Mouse (Mus musculus): ENCODE results near the gene Zbtb20. TPM values are rescaled to one million over a fixed set of nuclear protein-coding genes. Genes with fewer than 3 reads are reported as not detected.

The Zbtb20 gene
- polyA plus RNA-seq, 1 experiment from 2014 or later = 24.5 TPM

DNA sequence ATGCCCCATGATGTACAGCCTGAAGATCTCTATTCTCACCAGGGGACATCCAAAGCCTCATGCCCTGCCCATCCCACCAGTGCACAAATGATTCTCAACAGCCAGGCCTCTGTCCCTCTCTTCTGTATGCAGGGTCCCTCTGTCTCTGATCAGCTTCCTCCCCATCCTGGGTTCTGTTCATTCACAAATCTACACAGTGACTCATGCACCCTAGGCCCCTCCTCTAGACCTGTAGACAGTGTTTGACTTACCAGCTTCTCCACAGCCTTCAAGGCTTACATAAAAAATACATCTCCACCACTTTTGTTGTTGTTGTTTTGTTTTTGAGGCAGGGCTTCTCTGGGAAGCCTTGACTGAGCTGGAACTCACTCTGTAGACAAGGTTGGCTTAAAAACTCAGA, 789.2 kb downstream of the Zbtb20 start:
- no peaks in the 10 kb centered on the region for H3K9me3 ChIP-seq (replicated peaks)
- no peak for DNase-seq (ENCODE audit: low spot score)
- peaks cover 11% of the 10 kb centered on the region for H3K4me1 ChIP-seq
- no peak overlapping the region for H3K4me3 ChIP-seq
- no peak overlapping the region for H3K27ac ChIP-seq (replicated peaks)
- no peaks in the 10 kb centered on the region for H3K27me3 ChIP-seq (ENCODE audit: low read depth, poor library complexity, severe bottlenecking)
- no peaks in the 10 kb centered on the region for H3K36me3 ChIP-seq

GRCm38 (mm10) chr16:43668294-43668693, 792.6 kb downstream of the Zbtb20 start:
- no peak overlapping the region for H3K4me3 ChIP-seq
- no peak overlapping the region for H3K27ac ChIP-seq (replicated peaks)
- no peaks in the 10 kb centered on the region for H3K9me3 ChIP-seq (replicated peaks)
- WGBS = 93% methylated on average over 3 of the region's 3 CpGs
- no peaks in the 10 kb centered on the region for H3K36me3 ChIP-seq
- H3K27me3 ChIP-seq (ENCODE audit: low read depth, poor library complexity, severe bottlenecking) = no peaks in the 10 kb centered on the region
- no peak for DNase-seq (ENCODE audit: low spot score)
- peaks cover 11% of the 10 kb centered on the region for H3K4me1 ChIP-seq

GRCm38 (mm10) chr16:43671972-43672371, 796.3 kb downstream of the Zbtb20 start:
- peaks cover 6% of the 10 kb centered on the region for H3K4me1 ChIP-seq

GRCm38 (mm10) chr16:43672697-43673096, 797.0 kb downstream of the Zbtb20 start:
- H3K4me3 ChIP-seq = no peak overlapping the region
- no peak overlapping the region for H3K27ac ChIP-seq (replicated peaks)
- no peak for DNase-seq (ENCODE audit: low spot score)
- no peaks in the 10 kb centered on the region for H3K36me3 ChIP-seq
- no peaks in the 10 kb centered on the region for H3K4me1 ChIP-seq
- no peaks in the 10 kb centered on the region for H3K27me3 ChIP-seq (ENCODE audit: low read depth, poor library complexity, severe bottlenecking)
- H3K9me3 ChIP-seq (replicated peaks) = no peaks in the 10 kb centered on the region

More at GRCm38 (mm10) chr16:43671972-43672371, 796.3 kb downstream of the Zbtb20 start:
- Histone ChIP-seq H3K9me3 (replicated peaks) (no peaks in the 10 kb centered on the region), H3K27me3 (ENCODE audit: low read depth, poor library complexity, severe bottlenecking) (no peaks in the 10 kb centered on the region), H3K27ac (replicated peaks) (no peak overlapping the region), H3K4me3 (no peak overlapping the region), H3K36me3 (no peaks in the 10 kb centered on the region)
- no peak for DNase-seq (ENCODE audit: low spot score)
- whole genome bisulfite sequencing = 96% methylated on average over 1 of the region's 1 CpGs

- no peaks in the 10 kb centered on the region; the same call in 1 of the 2 replicates for H3K9me3 ChIP-seq (replicated peaks)
- WGBS = 81% methylated on average over 3 of the region's 3 CpGs
- H3K4me3 ChIP-seq = no peak overlapping the region
- H3K36me3 ChIP-seq = no peaks in the 10 kb centered on the region
- H3K27me3 ChIP-seq (ENCODE audit: low read depth, poor library complexity, severe bottlenecking) = no peaks in the 10 kb centered on the region
- no peak for DNase-seq (ENCODE audit: low spot score)
- no peaks in the 10 kb centered on the region for H3K4me1 ChIP-seq
- H3K27ac ChIP-seq (replicated peaks) = no peak overlapping the region
These were observed 798.7 kb downstream of the Zbtb20 start for GRCm38 (mm10) chr16:43674400-43674799.

DNA sequence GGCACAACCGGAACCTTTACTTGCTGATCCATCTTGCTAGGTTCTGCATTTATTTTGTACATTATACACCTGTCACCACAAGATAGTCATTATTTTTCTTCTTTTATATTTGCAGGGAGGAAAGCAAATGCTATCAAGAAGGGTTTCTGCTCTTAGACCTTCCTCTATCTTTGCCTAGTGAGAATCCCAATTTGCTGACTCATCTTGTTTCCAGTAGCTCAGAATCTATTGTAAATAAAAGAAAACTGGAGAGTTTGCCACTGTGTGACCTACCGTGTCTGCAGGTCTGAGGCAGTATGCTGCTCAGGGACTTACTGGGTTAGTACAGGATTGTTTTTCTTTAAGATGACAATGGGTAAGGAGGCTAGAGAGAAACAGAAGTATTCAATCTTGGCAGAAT, 812.3 kb downstream of the Zbtb20 start:
- H3K27ac ChIP-seq (replicated peaks) = no peak overlapping the region
- no peak for DNase-seq (ENCODE audit: low spot score)
- 89% methylated on average over 2 of the region's 2 CpGs for WGBS
- no peaks in the 10 kb centered on the region for H3K36me3 ChIP-seq
- H3K9me3 ChIP-seq (replicated peaks) = no peaks in the 10 kb centered on the region
- no peaks in the 10 kb centered on the region for H3K4me1 ChIP-seq
- H3K4me3 ChIP-seq = no peak overlapping the region
- H3K27me3 ChIP-seq (ENCODE audit: low read depth, poor library complexity, severe bottlenecking) = no peaks in the 10 kb centered on the region

- no peak for DNase-seq (ENCODE audit: low spot score)
- Histone ChIP-seq H3K27me3 (ENCODE audit: low read depth, poor library complexity, severe bottlenecking) (no peaks in the 10 kb centered on the region), H3K27ac (replicated peaks) (no peak overlapping the region), H3K4me1 (no peaks in the 10 kb centered on the region), H3K9me3 (replicated peaks) (no peaks in the 10 kb centered on the region), H3K36me3 (no peaks in the 10 kb centered on the region), H3K4me3 (no peak overlapping the region)
- WGBS = 94% methylated on average over 3 of the region's 3 CpGs
These were observed 814.6 kb downstream of the Zbtb20 start for GRCm38 (mm10) chr16:43690211-43690690.

GRCm38 (mm10) chr16:43690912-43691311, 815.2 kb downstream of the Zbtb20 start:
- Histone ChIP-seq H3K4me1 (no peaks in the 10 kb centered on the region), H3K27ac (replicated peaks) (no peak overlapping the region), H3K9me3 (replicated peaks) (no peaks in the 10 kb centered on the region), H3K27me3 (ENCODE audit: low read depth, poor library complexity, severe bottlenecking) (no peaks in the 10 kb centered on the region), H3K4me3 (no peak overlapping the region), H3K36me3 (no peaks in the 10 kb centered on the region)
- DNase-seq (ENCODE audit: low spot score) = no peak
- 84% methylated on average over 2 of the region's 2 CpGs for WGBS

GRCm38 (mm10) chr16:43691741-43692140, 816.1 kb downstream of the Zbtb20 start:
- Histone ChIP-seq H3K36me3 (no peaks in the 10 kb centered on the region), H3K4me3 (no peak overlapping the region), H3K4me1 (no peaks in the 10 kb centered on the region), H3K9me3 (replicated peaks) (no peaks in the 10 kb centered on the region), H3K27ac (replicated peaks) (no peak overlapping the region), H3K27me3 (ENCODE audit: low read depth, poor library complexity, severe bottlenecking) (no peaks in the 10 kb centered on the region)
- WGBS = 92% methylated on average over 5 of the region's 5 CpGs
- no peak for DNase-seq (ENCODE audit: low spot score)

MicroRNA genes within 50 kb of the gene (microRNA counts, 519-probe panel; counts per million panel counts)
- microRNA mmu-miR-568 = not detected

Small RNAs within 50 kb of the gene (microRNA-seq; reads per million reads assigned to microRNA genes)
- gene Mir568 = not detected
